Mouse (Mus musculus) olfactory bulb, adult 2 months (tissue): ENCODE data around the gene Wdr20. TPM values are rescaled to one million over a fixed set of nuclear protein-coding genes. Genes with fewer than 3 reads are reported as not detected.
"Not testable (repeated sequence)": the region's sequence is repeated elsewhere in the genome, so short reads cannot be mapped to it uniquely, and the experiment has no call there.

Source experiments
- H3K27ac ChIP-seq: fragments of 200-500 bp; 2 replicates; pipeline ENCODE4 v1.5.1; 2012; ENCODE audit warnings: low read depth, low read length; ENCODE audit not compliant: insufficient read depth
- H3K4me1 ChIP-seq: fragments of 200-500 bp; 2 replicates; pipeline ENCODE4 v1.6.1; 2012; ENCODE audit warnings: low read length; ENCODE audit not compliant: control insufficient read depth, insufficient read depth
- H3K4me3 ChIP-seq: fragments of 200-500 bp; 2 replicates; pipeline ENCODE4 v1.5.1; 2012; ENCODE audit warnings: mild to moderate bottlenecking, low read depth, low read length, moderate library complexity; ENCODE audit not compliant: insufficient read depth
- CTCF ChIP-seq: fragments of 200-500 bp; IDR thresholded peaks from 2 replicates; pipeline ENCODE4 v1.5.1; 2012; ENCODE audit warnings: low read depth, mild to moderate bottlenecking, low read length, moderate library complexity; ENCODE audit not compliant: insufficient read depth
- POLR2A ChIP-seq: fragments of 200-500 bp; IDR thresholded peaks from 2 replicates; pipeline ENCODE4 v1.6.1; 2012; ENCODE audit warnings: mild to moderate bottlenecking, low read depth, low read length, moderate library complexity; ENCODE audit not compliant: insufficient read depth
- WGBS: fragments of 180-500 bp; shearing (Covaris S2); methylation state at CpG from one replicate; pipeline ENCODE4 v1.1.7; 2018; 5-methylcytosine and 5-hydroxymethylcytosine counted together
- polyA plus RNA-seq: library from polyadenylated mRNA; stranded (reverse); fragments of >200 nt; gene quantifications from 2 replicates; pipeline ENCODE4 v1.2.4, GENCODE M21; 2012; ENCODE audit warnings: low replicate concordance; ENCODE audit not compliant: missing spikeins, insufficient read depth, insufficient read length

The Wdr20 gene
- polyA plus RNA-seq, 1 experiment = not detected

GRCm38 (mm10) chr12:110706337-110707231 is 31.2 kb upstream of the Wdr20 start:
- H3K4me1 ChIP-seq = peaks cover 13% of the 10 kb centered on the region; the same call in 1 of the 2 replicates
- H3K27ac ChIP-seq = peak overlapping the region; percentile 73
- TF ChIP-seq CTCF = no peak
- 5% methylated on average over 27 of the region's 27 CpGs for WGBS
- H3K4me3 ChIP-seq = peak overlapping the region; percentile 35

DNA sequence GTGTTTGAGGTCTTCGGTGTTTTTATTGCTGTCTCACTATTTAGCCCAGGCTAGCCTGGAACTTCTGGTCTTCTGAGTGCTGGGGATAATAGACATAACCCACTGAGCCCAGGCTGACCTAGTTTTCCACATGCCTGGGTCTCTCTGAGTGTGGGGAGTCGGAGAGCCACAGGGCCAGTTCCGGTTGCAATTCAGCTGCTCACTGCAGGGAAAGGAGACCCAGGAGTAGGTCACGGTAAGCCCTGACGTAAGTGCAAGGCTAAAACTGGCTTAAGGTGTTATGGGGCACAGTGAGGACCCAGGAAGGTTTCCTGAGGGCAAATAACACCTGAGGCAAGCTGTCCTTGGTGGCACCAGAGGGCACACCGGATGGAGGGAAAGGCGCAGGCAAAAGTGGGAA is 30.3 kb upstream of the Wdr20 start:
- H3K4me3 ChIP-seq = no peak overlapping the region
- no peak overlapping the region for H3K27ac ChIP-seq
- H3K4me1 ChIP-seq = peaks cover 13% of the 10 kb centered on the region; the same call in 1 of the 2 replicates
- TF ChIP-seq CTCF (no peak), POLR2A (no peak)
- WGBS = 90% methylated on average over 7 of the region's 7 CpGs

DNA sequence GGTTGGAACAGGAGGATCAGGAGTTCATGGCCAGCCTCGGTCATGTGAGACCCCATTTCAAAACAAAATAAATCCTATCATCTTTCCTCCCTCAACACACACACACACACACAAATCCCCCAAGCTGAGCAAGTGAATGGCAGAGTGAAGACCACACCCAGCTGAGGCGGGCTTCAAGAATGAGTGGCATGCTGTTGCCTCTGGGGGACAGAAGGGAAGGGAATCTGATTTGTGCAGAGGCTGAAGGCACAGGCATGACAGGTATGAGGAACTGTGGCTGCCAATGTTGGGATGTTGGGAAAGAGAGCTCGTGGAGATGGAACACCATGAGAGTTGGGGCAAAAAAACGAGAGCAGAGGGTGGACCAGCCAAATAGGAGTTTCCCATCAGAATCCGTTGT is 26.5 kb upstream of the Wdr20 start:
- no peak for TF ChIP-seq CTCF
- no peak for TF ChIP-seq POLR2A
- H3K4me1 ChIP-seq = peaks cover 9% of the 10 kb centered on the region; the same call in 1 of the 2 replicates
- 75% methylated on average over 5 of the region's 5 CpGs for WGBS

GRCm38 (mm10) chr12:110713784-110714183 is 24.0 kb upstream of the Wdr20 start:
- 92% methylated on average over 6 of the region's 6 CpGs for WGBS
- Histone ChIP-seq H3K27ac (no peak overlapping the region), H3K4me1 (no peaks in the 10 kb centered on the region), H3K4me3 (no peak overlapping the region)
- TF ChIP-seq POLR2A = no peak
- TF ChIP-seq CTCF = no peak

More for the DNA sequence above, 26.5 kb upstream of the Wdr20 start:
- Histone ChIP-seq H3K4me3 (no peak overlapping the region), H3K27ac (no peak overlapping the region)

DNA sequence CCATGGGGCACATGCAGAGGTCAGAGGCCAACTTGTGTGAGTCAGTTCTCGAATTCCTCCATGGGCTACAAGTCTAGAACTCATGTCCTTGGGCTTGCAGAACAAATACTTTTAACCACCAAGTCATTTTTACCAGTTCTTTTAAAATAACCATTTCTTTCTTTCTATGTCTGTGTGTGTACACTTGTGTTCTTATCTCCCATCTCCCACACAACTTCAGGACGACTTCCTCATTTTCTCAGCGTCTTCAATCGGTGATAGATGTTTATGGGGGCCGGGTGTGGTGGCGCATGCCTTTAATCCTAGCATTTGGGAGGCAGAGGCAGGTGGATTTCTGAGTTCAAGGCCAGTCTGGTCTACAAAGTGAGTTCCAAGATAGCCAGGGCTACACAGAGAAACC is 23.5 kb upstream of the Wdr20 start:
- no peak for TF ChIP-seq CTCF
- TF ChIP-seq POLR2A = no peak
- 96% methylated on average over 6 of the region's 6 CpGs for WGBS
- Histone ChIP-seq H3K27ac (no peak overlapping the region), H3K4me3 (no peak overlapping the region), H3K4me1 (no peaks in the 10 kb centered on the region)

GRCm38 (mm10) chr12:110716004-110716403 is 21.7 kb upstream of the Wdr20 start:
- TF ChIP-seq CTCF = no peak
- no peak for TF ChIP-seq POLR2A
- Histone ChIP-seq H3K27ac (no peak overlapping the region), H3K4me3 (no peak overlapping the region), H3K4me1 (no peaks in the 10 kb centered on the region)
- 51% methylated on average over 5 of the region's 5 CpGs for WGBS

GRCm38 (mm10) chr12:110725051-110725450 is 12.7 kb upstream of the Wdr20 start:
- no peak for TF ChIP-seq POLR2A
- H3K4me1 ChIP-seq = no peaks in the 10 kb centered on the region
- H3K27ac ChIP-seq = no peak overlapping the region
- H3K4me3 ChIP-seq = no peak overlapping the region
- 94% methylated on average over 5 of the region's 5 CpGs for WGBS

GRCm38 (mm10) chr12:110725489-110725888 is 12.3 kb upstream of the Wdr20 start:
- Histone ChIP-seq H3K4me1 (no peaks in the 10 kb centered on the region), H3K27ac (no peak overlapping the region), H3K4me3 (no peak overlapping the region)
- 83% methylated on average over 5 of the region's 5 CpGs for WGBS
- no peak for TF ChIP-seq POLR2A
- TF ChIP-seq CTCF = no peak

DNA sequence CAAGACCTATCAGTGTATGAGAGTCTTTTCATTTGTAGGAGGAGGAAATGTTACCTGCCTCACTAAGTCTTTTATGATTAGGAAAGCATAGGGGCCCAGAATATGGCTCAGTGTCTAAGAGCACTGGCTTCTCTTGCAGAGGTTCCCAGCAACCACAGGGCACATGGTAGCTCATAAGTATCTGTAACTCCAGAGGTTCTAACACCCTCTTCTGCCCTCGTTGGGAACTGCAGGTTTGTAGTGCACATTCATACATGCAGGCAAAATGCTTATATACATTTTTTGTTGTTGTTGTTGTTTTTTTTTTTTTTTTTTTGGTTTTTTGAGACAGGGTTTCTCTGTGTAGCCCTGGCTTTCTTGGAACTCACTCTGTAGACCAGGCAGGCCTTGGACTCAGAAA is 11.3 kb upstream of the Wdr20 start:
- Histone ChIP-seq H3K4me1 (no peaks in the 10 kb centered on the region), H3K4me3 (no peak overlapping the region), H3K27ac (no peak overlapping the region)
- WGBS = 48% methylated on average over 1 of the region's 1 CpGs
- TF ChIP-seq CTCF = no peak
- TF ChIP-seq POLR2A = no peak

GRCm38 (mm10) chr12:110733254-110733653 is 4.5 kb upstream of the Wdr20 start:
- H3K4me3 ChIP-seq, H3K27ac ChIP-seq, H3K4me1 ChIP-seq: not testable (repeated sequence)
- 94% methylated on average over 3 of the region's 3 CpGs for WGBS
